Mouse (Mus musculus) midbrain, embryonic 14.5 days (tissue): ENCODE results near the gene Magi1. TPM values are rescaled to one million over a fixed set of nuclear protein-coding genes. Genes with fewer than 3 reads are reported as not detected.
A peak's percentile ranks its signal among the peaks of the same experiment; 100 is the strongest.

Experiments
- ATAC-seq: fragments of 200-750 bp; cut with Nextera tagmentation; 2 replicates; pipeline ENCODE4 v1.8.0; 2017; ENCODE audit warnings: moderate number of reproducible peaks, moderate library complexity; ENCODE audit not compliant: low FRiP score, low TSS enrichment
- DNase-seq: peaks from one replicate; pipeline ENCODE4 v3.0.0-alpha.2; 2015
- H3K27ac ChIP-seq: fragments of 300-500 bp; sonication (generic); replicated peaks from 2 replicates; pipeline ENCODE4 v1.5.1; 2014; ENCODE audit warnings: mild to moderate bottlenecking, low read depth, low read length, moderate library complexity
- H3K27me3 ChIP-seq: fragments of 300-500 bp; sonication (generic); 2 replicates; pipeline ENCODE4 v1.6.1; 2014; ENCODE audit warnings: low read length, control low read depth, mixed read lengths; ENCODE audit not compliant: control insufficient read depth, insufficient read depth
- H3K36me3 ChIP-seq: fragments of 300-500 bp; sonication (generic); 2 replicates; pipeline ENCODE4 v1.6.1; 2014; ENCODE audit warnings: low read length, control low read depth; ENCODE audit not compliant: control insufficient read depth, insufficient read depth
- H3K4me1 ChIP-seq: fragments of 300-500 bp; sonication (generic); 2 replicates; pipeline ENCODE4 v1.6.1; 2014; ENCODE audit warnings: mild to moderate bottlenecking, antibody characterized with exemption, low read length, control low read depth; ENCODE audit not compliant: control insufficient read depth, insufficient read depth
- H3K4me2 ChIP-seq: fragments of 300-500 bp; sonication (generic); 2 replicates; pipeline ENCODE4 v1.6.1; 2014; ENCODE audit warnings: mild to moderate bottlenecking, low read length, moderate library complexity
- H3K4me3 ChIP-seq: fragments of 300-500 bp; sonication (generic); replicated peaks from 2 replicates; pipeline ENCODE4 v1.5.1; 2014; ENCODE audit warnings: low read depth, low read length
- H3K9ac ChIP-seq: fragments of 300-500 bp; sonication (generic); replicated peaks from 2 replicates; pipeline ENCODE4 v1.6.1; 2014; ENCODE audit warnings: mild to moderate bottlenecking, low read length, moderate library complexity
- H3K9me3 ChIP-seq: fragments of 300-500 bp; sonication (generic); 2 replicates; pipeline ENCODE4 v1.6.1; 2016; ENCODE audit warnings: low read length, control low read depth, mixed read lengths; ENCODE audit not compliant: control insufficient read depth
- WGBS: fragments of 180-500 bp; shearing (Covaris S2); extraction: QIAGEN DNeasy Blood & Tissue Kit; methylation state at CpG from one replicate; pipeline ENCODE4 v1.1.7; 2014; 5-methylcytosine and 5-hydroxymethylcytosine counted together
- polyA plus RNA-seq: library from polyadenylated mRNA; unstranded; fragments of >200 nt; fragmentation: Nextera tagmentation; extraction: Ambion mirVana; gene quantifications from 2 replicates; pipeline ENCODE4 v1.2.1, GENCODE M21; 2014

The Magi1 gene
- polyA plus RNA-seq, 1 experiment from 2014 or later: 34.9 TPM

DNA sequence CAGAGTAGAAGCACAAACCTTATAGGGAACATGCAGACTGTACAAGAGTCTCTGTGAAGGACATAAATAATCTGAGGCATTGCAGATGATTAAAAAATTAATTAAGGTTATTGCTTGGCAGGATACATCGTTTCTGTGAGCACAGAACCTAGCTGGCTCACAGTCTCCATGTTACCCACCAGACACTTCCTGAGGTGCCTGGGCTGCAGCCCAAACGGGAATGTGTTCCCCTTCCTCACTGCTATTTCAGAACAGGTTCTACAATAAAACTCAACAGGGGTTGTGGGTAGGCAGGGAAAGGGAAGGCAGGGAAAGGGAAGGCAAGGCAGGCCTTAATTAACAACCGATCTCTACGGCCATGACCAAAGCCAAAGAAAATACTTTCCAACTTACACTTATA is 483.3 kb downstream of the Magi1 start:
- H3K4me2 ChIP-seq: no peak overlapping the region
- H3K4me1 ChIP-seq: 0 out of 2 replicates have a peak, but pooled peaks cover 12% of the 10 kb centered on the region
- 83% methylated on average over 4 of the region's 4 CpGs for WGBS
- no peak for DNase-seq
- no peaks in the 10 kb centered on the region for H3K9me3 ChIP-seq
- no peaks in the 10 kb centered on the region for H3K27me3 ChIP-seq
- no peak for ATAC-seq
- H3K4me3 ChIP-seq: no peak overlapping the region
- H3K27ac ChIP-seq: no peak overlapping the region
- no peaks in the 10 kb centered on the region for H3K36me3 ChIP-seq
- H3K9ac ChIP-seq: no peak overlapping the region

DNA sequence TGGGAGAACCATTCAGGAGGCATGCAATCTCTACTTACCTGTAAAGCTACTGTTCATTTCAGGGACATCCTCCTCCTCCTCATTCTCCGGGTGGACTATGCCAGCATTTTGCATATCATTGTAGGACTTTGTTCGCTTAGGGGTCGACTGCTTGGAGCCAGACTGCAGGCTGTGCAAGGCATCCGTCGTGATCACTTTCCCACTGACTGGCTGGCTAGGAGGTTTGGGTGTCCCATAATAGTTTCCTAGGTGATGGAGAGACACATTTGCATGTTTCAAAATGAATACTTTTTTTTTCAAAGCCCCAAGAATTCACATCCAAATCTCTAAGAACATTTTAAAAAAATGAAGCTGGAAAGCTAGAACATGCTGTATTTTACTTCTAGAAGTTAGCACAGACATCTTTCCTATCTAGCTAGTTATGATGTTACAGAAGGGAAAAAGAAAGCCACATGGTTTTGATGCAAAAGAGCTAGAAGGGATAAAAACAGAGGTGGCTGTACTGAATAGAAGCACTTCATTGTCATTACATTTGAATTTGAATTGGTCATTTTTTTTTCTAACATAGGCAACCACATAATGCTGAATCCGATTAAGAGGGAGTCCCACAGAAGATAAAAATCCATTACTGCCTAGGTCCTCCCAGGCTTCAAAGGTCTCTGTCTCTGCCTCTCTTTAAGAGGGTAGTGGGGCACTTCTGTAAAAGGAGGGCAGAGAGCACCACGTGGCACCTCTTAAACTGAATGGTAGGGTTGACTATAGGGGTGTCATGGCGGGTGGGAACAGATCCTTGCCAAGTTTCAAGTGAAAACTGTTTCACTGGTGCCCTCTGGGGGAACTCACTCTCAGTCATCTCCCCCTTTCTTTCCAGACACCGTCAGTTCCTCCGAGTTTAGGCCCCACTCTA is 491.2 kb downstream of the Magi1 start:
- Histone ChIP-seq H3K4me2 (peak overlapping the region; percentile 21), H3K36me3 (no peaks in the 10 kb centered on the region), H3K4me3 (0 out of 2 replicates have a peak overlapping the region, but pooled peaks have one; percentile 8), H3K27ac (peak overlapping the region; percentile 66), H3K9ac (no peak overlapping the region), H3K4me1 (no peaks in the 10 kb centered on the region; the same call in 1 of the 2 replicates), H3K27me3 (no peaks in the 10 kb centered on the region), H3K9me3 (no peaks in the 10 kb centered on the region)
- WGBS: 13% methylated on average over 10 of the region's 10 CpGs
- ATAC-seq: peak; percentile 89
- DNase-seq: peak; percentile 64

DNA sequence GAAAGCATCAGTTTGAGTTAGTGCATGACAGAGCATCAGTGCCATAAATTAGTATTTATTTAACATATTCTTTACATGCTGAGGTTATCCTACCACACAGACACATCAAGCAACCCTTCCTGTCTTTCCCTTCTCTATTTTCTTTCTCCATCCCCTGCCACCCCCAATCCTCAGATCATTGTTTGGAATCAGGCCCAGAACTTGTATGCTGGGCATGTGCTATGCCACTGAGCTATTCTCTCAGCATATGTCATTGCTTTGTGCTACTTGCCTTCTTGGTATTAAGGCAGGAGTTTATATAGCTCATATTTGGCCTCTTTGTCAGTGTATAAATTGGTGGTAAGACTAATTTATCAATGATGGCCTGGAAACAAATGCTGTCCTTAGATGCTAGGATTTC is 494.0 kb downstream of the Magi1 start:
- Histone ChIP-seq H3K9ac (no peak overlapping the region), H3K9me3 (no peaks in the 10 kb centered on the region), H3K4me3 (no peak overlapping the region), H3K27me3 (no peaks in the 10 kb centered on the region), H3K27ac (no peak overlapping the region), H3K4me1 (no peaks in the 10 kb centered on the region; the same call in 1 of the 2 replicates), H3K36me3 (no peaks in the 10 kb centered on the region), H3K4me2 (no peak overlapping the region)
- ATAC-seq (no peak), DNase-seq (no peak)

DNA sequence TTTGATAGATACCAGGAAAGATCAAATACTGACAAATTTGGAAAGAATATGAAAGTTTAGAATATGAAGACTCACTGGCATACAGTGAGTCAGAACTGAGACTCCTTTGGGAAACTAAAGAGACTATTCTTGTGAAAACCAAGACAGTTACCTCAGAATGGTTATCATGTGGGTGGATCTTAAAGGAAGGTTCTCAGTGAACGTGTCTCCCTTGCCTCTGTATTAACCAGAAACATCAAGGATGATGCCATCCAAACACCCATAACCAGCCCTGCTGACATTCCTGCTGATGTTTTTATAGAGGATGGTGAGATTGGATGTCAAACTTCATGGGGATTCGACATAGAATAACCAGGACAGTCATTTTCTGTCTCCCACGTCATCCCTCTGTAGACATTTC is 496.7 kb downstream of the Magi1 start:
- Histone ChIP-seq H3K36me3 (no peaks in the 10 kb centered on the region), H3K4me2 (no peak overlapping the region), H3K4me1 (no peaks in the 10 kb centered on the region), H3K27ac (no peak overlapping the region), H3K9ac (no peak overlapping the region), H3K9me3 (no peaks in the 10 kb centered on the region), H3K4me3 (no peak overlapping the region), H3K27me3 (no peaks in the 10 kb centered on the region)
- whole genome bisulfite sequencing: 94% methylated on average over 3 of the region's 3 CpGs
- DNase-seq (no peak), ATAC-seq (no peak)

GRCm38 (mm10) chr6:93786220-93786619 is 497.5 kb downstream of the Magi1 start:
- Histone ChIP-seq H3K9ac (no peak overlapping the region), H3K4me2 (no peak overlapping the region), H3K27me3 (no peaks in the 10 kb centered on the region), H3K36me3 (no peaks in the 10 kb centered on the region), H3K4me3 (no peak overlapping the region), H3K4me1 (no peaks in the 10 kb centered on the region), H3K9me3 (no peaks in the 10 kb centered on the region), H3K27ac (no peak overlapping the region)
- ATAC-seq: no peak
- no peak for DNase-seq
- 89% methylated on average over 2 of the region's 2 CpGs for WGBS

DNA sequence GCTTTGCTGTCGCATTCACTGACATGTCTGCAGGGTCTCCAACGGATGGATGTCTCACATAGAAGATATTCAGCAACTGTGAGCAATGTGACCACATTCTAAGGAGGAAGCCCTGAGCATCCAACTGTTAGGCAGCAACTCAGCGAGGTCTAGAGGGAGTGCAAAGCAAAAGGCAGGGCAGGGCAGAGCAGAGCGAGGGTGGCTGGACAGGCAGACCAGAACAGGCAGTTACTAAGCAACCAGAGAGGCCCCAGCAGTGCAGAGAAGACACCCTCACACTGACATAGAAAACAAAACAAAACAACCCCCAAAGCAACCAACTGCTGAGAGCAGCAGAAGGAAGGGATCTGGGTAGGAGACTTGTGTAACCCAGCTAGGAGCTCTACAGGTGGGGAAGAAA is 512.6 kb downstream of the Magi1 start:
- Histone ChIP-seq H3K27ac (no peak overlapping the region), H3K4me1 (peaks cover 5% of the 10 kb centered on the region; the same call in 1 of the 2 replicates), H3K36me3 (peaks cover 6% of the 10 kb centered on the region), H3K27me3 (no peaks in the 10 kb centered on the region), H3K4me2 (no peak overlapping the region), H3K9ac (no peak overlapping the region), H3K9me3 (peaks cover 7% of the 10 kb centered on the region; the same call in 1 of the 2 replicates), H3K4me3 (no peak overlapping the region)
- no peak for ATAC-seq
- WGBS: 28% methylated on average over 4 of the region's 4 CpGs
- DNase-seq: no peak

GRCm38 (mm10) chr6:93770283-93771025 is 513.3 kb downstream of the Magi1 start:
- Histone ChIP-seq H3K4me2 (no peak overlapping the region), H3K9ac (no peak overlapping the region), H3K36me3 (peaks cover 6% of the 10 kb centered on the region), H3K27me3 (no peaks in the 10 kb centered on the region), H3K9me3 (peaks cover 7% of the 10 kb centered on the region; the same call in 1 of the 2 replicates), H3K4me1 (peaks cover 5% of the 10 kb centered on the region; the same call in 1 of the 2 replicates), H3K27ac (no peak overlapping the region), H3K4me3 (no peak overlapping the region)
- ATAC-seq (no peak), DNase-seq (no peak)
- 77% methylated on average over 5 of the region's 5 CpGs for WGBS

DNA sequence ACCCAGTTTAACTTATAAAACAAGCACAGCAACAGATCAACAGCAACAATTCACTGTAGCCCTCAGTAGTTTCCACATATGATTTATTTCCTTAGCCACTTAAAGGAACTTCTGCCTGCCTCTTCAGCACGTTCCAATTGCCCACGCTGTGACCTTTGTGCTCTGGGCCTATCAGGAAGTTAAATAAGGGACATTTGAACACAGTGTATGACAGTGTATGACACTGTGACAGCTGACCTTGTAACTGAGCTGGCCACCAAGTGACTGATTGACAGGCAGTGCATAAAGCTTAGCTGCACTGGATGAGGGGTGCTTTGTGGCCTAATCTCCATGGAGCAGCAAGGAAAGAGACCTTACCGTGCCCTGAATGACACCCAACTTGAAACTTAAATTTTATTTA is 525.6 kb downstream of the Magi1 start:
- Histone ChIP-seq H3K4me1 (peaks cover 4% of the 10 kb centered on the region; the same call in 1 of the 2 replicates), H3K9ac (no peak overlapping the region), H3K9me3 (no peaks in the 10 kb centered on the region), H3K27ac (peak overlapping the region; percentile 73), H3K4me3 (no peak overlapping the region), H3K4me2 (no peak overlapping the region), H3K27me3 (no peaks in the 10 kb centered on the region), H3K36me3 (peaks cover 35% of the 10 kb centered on the region)
- WGBS: 50% methylated on average over 3 of the region's 3 CpGs
- ATAC-seq (no peak), DNase-seq (no peak)
